Mouse (Mus musculus) forebrain, embryonic 12.5 days (tissue): ENCODE data around the gene Tap2. TPM values are rescaled to one million over a fixed set of nuclear protein-coding genes. Genes with fewer than 3 reads are reported as not detected.

Experiments used
- ATAC-seq: fragments of 200-750 bp; cut with Nextera tagmentation; 2 replicates; pipeline ENCODE4 v1.8.0; 2017; ENCODE audit warnings: moderate TSS enrichment; ENCODE audit not compliant: low FRiP score
- H3K27ac ChIP-seq: fragments of 300-500 bp; sonication (generic); 2 replicates; pipeline ENCODE4 v1.5.1; 2016; ENCODE audit warnings: mild to moderate bottlenecking
- H3K27me3 ChIP-seq: fragments of 300-500 bp; sonication (generic); 2 replicates; pipeline ENCODE4 v1.6.1; 2016; ENCODE audit warnings: mild to moderate bottlenecking
- H3K36me3 ChIP-seq: fragments of 300-500 bp; sonication (generic); replicated peaks from 2 replicates; pipeline ENCODE4 v1.6.1; 2016; ENCODE audit warnings: mild to moderate bottlenecking
- H3K4me1 ChIP-seq: fragments of 300-500 bp; sonication (generic); 2 replicates; pipeline ENCODE4 v1.6.1; 2016
- H3K4me2 ChIP-seq: fragments of 300-500 bp; sonication (generic); 2 replicates; pipeline ENCODE4 v1.6.1; 2016; ENCODE audit warnings: mild to moderate bottlenecking, moderate library complexity
- H3K4me3 ChIP-seq: fragments of 300-500 bp; sonication (generic); replicated peaks from 2 replicates; pipeline ENCODE4 v1.5.1; 2016; ENCODE audit warnings: mild to moderate bottlenecking
- H3K9ac ChIP-seq: fragments of 300-500 bp; sonication (generic); 2 replicates; pipeline ENCODE4 v1.6.1; 2016; ENCODE audit warnings: mild to moderate bottlenecking
- H3K9me3 ChIP-seq: fragments of 300-500 bp; sonication (generic); 2 replicates; pipeline ENCODE4 v1.6.1; 2016
- WGBS: fragments of 180-500 bp; shearing (Covaris S2); methylation state at CpG from one replicate; pipeline ENCODE4 v1.1.7; 2016; 5-methylcytosine and 5-hydroxymethylcytosine counted together
- polyA plus RNA-seq: library from polyadenylated mRNA; unstranded; fragments of >200 nt; fragmentation: Nextera tagmentation; extraction: Ambion mirVana; gene quantifications from 2 replicates; pipeline ENCODE4 v1.2.1, GENCODE M21; 2016

The Tap2 gene
- polyA plus RNA-seq, 1 experiment from 2014 or later = 0.47 TPM

DNA sequence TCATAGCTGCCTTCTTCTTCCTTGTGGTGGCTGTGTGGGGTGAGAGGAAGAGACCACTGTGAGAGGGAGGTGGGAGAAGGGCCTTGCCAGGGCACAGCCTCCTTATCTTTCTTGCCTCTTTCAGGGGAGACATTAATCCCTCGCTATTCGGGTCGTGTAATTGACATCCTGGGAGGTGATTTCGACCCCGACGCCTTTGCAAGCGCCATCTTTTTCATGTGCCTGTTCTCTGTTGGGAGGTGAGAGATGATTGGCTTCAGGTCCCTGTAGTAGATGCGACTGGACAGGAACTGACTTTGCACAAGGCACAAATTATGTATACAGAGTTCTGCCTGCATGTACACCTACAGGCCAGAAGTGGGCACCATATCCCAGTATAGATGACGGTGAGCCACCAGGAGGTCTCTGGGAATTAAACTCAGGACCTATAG, 2.4 kb downstream of the Tap2 start:
- no peak for ATAC-seq
- H3K4me2 ChIP-seq = no peak overlapping the region
- 15% methylated on average over 9 of the region's 9 CpGs for WGBS
- no peaks in the 10 kb centered on the region for H3K9me3 ChIP-seq
- peaks cover 5% of the 10 kb centered on the region; the same call in 1 of the 2 replicates for H3K4me1 ChIP-seq
- no peak overlapping the region for H3K27ac ChIP-seq
- H3K9ac ChIP-seq = no peak overlapping the region
- H3K4me3 ChIP-seq = no peak overlapping the region
- H3K36me3 ChIP-seq = no peaks in the 10 kb centered on the region
- peaks cover 80% of the 10 kb centered on the region for H3K27me3 ChIP-seq

DNA sequence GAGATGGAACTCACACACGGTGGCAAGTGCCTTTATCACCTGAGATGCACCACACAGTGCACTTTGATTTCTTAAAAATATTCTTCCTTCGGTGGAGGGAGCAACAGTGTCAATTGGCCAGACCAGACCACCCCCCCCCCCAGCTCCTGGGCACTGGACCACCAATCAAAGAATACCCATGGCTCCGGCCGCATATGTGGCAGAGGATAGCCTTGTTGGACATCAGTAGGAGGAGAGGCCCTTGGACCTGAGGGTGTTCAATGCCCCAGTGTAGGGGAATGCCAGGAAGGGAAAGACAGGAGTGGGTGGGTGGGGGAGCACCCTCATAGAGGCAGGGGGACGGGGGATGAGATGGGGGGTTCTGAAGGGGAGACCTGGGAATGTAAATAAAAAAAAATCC, 3.4 kb downstream of the Tap2 start:
- Histone ChIP-seq H3K9ac (no peak overlapping the region), H3K9me3 (no peaks in the 10 kb centered on the region), H3K4me3 (no peak overlapping the region), H3K4me2 (no peak overlapping the region), H3K27ac (no peak overlapping the region), H3K4me1 (peaks cover 6% of the 10 kb centered on the region; the same call in 1 of the 2 replicates), H3K27me3 (peaks cover 80% of the 10 kb centered on the region), H3K36me3 (no peaks in the 10 kb centered on the region)
- no peak for ATAC-seq
- 87% methylated on average over 5 of the region's 5 CpGs for WGBS

DNA sequence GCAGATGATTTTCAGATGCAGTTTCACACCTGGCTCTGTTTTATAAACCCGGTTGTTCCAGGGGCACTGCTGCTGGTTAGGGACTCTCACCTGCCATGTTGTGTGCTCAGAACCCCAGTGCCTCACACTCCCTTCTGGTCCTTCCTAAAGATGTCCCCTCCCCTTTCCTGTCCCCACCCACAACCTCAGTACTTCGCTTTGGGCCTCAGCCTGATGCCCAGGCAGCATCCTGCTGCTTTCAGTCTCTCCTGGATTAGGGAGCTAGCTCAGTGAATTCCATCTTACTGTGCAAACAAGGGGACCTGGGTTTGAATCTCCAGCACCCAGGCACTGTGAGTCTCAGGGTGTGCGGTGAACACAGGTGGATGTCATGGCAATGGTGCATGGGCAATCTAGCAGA, 4.1 kb downstream of the Tap2 start:
- 69% methylated on average over 3 of the region's 3 CpGs for WGBS
- Histone ChIP-seq H3K9me3 (no peaks in the 10 kb centered on the region), H3K4me3 (no peak overlapping the region), H3K9ac (no peak overlapping the region), H3K27me3 (peaks cover 85% of the 10 kb centered on the region), H3K4me2 (no peak overlapping the region), H3K36me3 (no peaks in the 10 kb centered on the region), H3K4me1 (peaks cover 7% of the 10 kb centered on the region; the same call in 1 of the 2 replicates), H3K27ac (no peak overlapping the region)
- no peak for ATAC-seq

DNA sequence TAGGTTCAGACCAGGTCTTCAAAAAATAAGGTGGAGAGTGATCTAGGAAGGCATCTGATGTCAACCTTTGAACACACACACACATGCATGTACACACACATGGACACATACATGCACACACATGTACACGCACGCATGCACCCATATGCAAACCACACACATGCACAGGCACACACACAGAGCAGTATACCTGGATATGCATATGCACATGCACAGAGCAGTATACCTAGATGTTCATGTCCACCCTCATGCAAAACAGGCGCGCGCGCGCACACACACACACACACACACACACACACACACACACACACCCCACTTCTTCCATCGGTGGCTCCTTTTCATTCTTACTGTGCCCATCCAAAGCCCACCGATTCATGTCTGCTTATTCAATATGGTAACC, 4.5 kb downstream of the Tap2 start:
- Histone ChIP-seq H3K9ac (no peak overlapping the region), H3K4me2 (no peak overlapping the region), H3K4me3 (no peak overlapping the region), H3K4me1 (peaks cover 7% of the 10 kb centered on the region; the same call in 1 of the 2 replicates), H3K27ac (no peak overlapping the region), H3K36me3 (no peaks in the 10 kb centered on the region), H3K27me3 (peaks cover 87% of the 10 kb centered on the region), H3K9me3 (no peaks in the 10 kb centered on the region)
- no peak for ATAC-seq
- WGBS = over 99% methylated on average over 9 of the region's 9 CpGs

DNA sequence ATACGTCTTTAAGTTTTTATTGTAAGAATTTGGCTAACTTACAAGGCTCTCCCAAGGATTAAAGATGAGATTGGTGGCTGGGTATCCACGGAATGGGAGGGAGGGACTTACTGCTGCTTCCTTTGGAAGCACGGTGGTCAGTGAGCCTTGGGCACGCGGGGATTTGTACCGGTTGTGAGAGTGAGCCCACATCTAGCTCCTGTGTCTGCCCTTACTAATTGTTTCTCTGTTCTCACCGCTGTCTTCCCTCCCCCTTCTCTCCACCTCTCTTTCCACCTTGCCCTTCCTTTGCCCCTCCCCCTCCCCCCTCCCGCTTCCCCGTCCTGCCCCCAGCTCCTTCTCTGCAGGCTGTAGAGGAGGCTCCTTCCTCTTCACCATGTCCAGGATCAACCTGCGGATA, 5.1 kb downstream of the Tap2 start:
- Histone ChIP-seq H3K9me3 (no peaks in the 10 kb centered on the region), H3K27ac (no peak overlapping the region), H3K4me3 (no peak overlapping the region), H3K27me3 (peaks cover 87% of the 10 kb centered on the region), H3K4me2 (no peak overlapping the region), H3K36me3 (no peaks in the 10 kb centered on the region), H3K4me1 (peaks cover 7% of the 10 kb centered on the region; the same call in 1 of the 2 replicates), H3K9ac (no peak overlapping the region)
- WGBS = 24% methylated on average over 10 of the region's 10 CpGs
- no peak for ATAC-seq

DNA sequence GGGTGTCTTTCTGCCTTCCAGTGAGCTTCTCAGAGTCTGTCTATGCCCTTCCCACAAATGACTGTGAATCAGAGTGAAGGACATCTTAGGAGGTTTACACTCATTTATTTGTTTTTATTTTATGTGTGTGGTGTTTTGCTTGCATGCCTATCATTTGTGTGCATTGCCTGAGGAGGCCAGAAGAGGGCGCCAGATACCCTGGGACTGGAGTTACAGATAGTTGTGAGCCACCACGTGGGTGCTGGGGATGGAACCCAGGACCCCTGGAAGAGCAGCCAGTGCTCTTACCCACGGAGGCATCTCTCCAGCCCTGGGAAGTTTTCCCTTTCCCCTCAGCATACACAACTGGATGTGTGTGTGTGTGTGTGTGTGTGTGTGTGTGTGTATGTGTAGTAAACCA, 6.4 kb downstream of the Tap2 start:
- WGBS = 39% methylated on average over 3 of the region's 3 CpGs
- no peak overlapping the region for H3K9ac ChIP-seq
- no peaks in the 10 kb centered on the region for H3K9me3 ChIP-seq
- H3K4me3 ChIP-seq = no peak overlapping the region
- H3K27ac ChIP-seq = no peak overlapping the region
- H3K4me2 ChIP-seq = no peak overlapping the region
- no peaks in the 10 kb centered on the region for H3K36me3 ChIP-seq
- peaks cover 92% of the 10 kb centered on the region for H3K27me3 ChIP-seq
- peaks cover 6% of the 10 kb centered on the region; the same call in 1 of the 2 replicates for H3K4me1 ChIP-seq
- ATAC-seq = no peak

DNA sequence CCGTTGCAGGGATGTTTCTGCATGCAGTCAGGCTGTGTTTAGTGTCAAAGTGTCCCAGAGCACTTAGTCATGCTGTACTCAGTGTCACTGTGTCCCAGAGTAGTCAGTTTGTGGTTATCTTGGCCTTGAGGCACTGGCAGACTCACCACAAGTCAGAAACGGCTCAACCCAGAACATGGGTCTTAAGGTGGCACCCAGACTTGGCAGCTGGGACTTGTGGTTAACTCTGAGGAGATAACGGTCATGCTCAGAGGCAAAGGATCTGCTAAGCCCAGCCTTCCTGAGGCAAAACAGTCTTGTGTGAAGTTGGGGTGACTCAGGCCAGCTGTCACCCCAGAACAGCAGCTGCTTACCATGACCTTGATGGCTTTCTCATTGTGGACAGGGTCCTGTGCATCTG, 7.3 kb downstream of the Tap2 start:
- 73% methylated on average over 3 of the region's 3 CpGs for WGBS
- Histone ChIP-seq H3K27ac (no peak overlapping the region), H3K9me3 (no peaks in the 10 kb centered on the region), H3K4me1 (0 out of 2 replicates have a peak, but pooled peaks cover 3% of the 10 kb centered on the region), H3K4me2 (no peak overlapping the region), H3K4me3 (no peak overlapping the region), H3K27me3 (peaks cover 92% of the 10 kb centered on the region), H3K9ac (no peak overlapping the region), H3K36me3 (no peaks in the 10 kb centered on the region)
- no peak for ATAC-seq

DNA sequence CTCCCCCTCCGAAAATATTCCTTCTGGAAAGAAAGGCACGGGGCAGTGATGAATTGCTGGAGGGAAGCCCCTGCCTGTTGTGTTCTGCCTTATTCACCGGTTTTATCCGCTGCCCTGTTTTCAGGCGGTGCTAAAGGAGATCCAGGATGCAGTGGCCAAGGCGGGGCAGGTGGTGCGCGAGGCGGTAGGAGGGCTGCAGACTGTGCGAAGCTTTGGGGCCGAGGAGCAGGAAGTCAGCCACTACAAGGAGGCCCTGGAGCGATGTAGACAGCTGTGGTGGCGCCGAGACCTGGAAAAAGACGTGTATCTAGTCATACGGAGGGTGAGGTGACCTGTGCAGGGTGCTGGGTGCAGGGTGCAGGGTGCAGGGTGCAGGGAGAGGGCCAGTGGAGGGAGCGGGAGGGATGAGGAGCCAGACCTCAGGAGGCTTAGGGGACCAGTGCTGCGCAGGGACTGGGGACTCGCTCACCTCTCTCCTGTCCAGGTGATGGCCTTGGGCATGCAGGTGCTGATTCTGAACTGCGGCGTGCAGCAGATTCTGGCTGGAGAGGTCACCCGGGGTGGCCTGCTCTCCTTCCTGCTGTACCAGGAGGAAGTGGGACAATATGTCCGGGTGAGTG, 8.5 kb downstream of the Tap2 start:
- Histone ChIP-seq H3K27me3 (peaks cover 83% of the 10 kb centered on the region), H3K27ac (no peak overlapping the region), H3K4me1 (0 out of 2 replicates have a peak, but pooled peaks cover 3% of the 10 kb centered on the region), H3K9ac (no peak overlapping the region), H3K4me3 (no peak overlapping the region), H3K9me3 (no peaks in the 10 kb centered on the region), H3K36me3 (no peaks in the 10 kb centered on the region), H3K4me2 (no peak overlapping the region)
- 18% methylated on average over 23 of the region's 23 CpGs for WGBS
- no peak for ATAC-seq

DNA sequence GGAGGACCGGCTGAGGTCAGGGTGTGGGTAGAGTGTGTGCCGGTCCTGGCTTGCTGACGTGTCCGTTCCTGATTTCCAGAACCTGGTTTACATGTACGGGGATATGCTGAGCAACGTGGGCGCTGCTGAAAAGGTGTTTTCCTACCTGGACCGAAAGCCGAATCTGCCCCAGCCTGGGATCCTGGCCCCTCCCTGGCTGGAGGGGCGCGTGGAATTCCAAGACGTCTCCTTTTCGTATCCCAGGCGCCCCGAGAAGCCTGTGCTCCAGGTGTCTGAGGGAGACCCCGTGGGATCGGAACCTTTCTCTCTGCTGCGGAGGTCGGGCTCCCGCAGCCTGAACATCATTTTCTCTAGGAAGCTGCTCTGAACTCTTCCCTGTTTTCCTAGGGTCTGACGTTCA, 10.6 kb downstream of the Tap2 start:
- Histone ChIP-seq H3K9ac (no peak overlapping the region), H3K9me3 (no peaks in the 10 kb centered on the region), H3K27me3 (peaks cover 69% of the 10 kb centered on the region), H3K4me1 (0 out of 2 replicates have a peak, but pooled peaks cover 3% of the 10 kb centered on the region), H3K27ac (no peak overlapping the region), H3K36me3 (no peaks in the 10 kb centered on the region), H3K4me2 (no peak overlapping the region), H3K4me3 (no peak overlapping the region)
- no peak for ATAC-seq
- 39% methylated on average over 21 of the region's 21 CpGs for WGBS

DNA sequence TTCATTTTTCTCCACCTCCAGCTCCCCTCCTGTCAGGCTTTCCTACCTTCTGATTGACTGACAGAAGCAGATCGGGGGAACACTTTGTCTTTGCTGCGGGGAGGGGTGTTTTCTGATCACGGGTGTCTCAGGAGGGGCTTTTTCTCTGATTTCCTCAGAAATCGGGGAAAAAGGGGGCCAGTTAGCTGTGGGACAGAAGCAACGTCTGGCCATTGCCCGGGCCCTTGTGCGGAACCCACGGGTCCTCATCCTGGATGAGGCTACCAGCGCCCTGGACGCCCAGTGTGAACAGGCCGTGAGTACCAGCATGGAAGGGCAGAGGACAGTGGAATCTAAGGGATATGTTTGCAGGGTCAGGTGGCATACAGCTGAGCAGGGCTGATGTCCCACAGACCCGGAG, 11.8 kb downstream of the Tap2 start:
- Histone ChIP-seq H3K4me1 (0 out of 2 replicates have a peak, but pooled peaks cover 3% of the 10 kb centered on the region), H3K27ac (no peak overlapping the region), H3K4me2 (no peak overlapping the region), H3K36me3 (no peaks in the 10 kb centered on the region), H3K27me3 (peaks cover 58% of the 10 kb centered on the region), H3K9ac (no peak overlapping the region), H3K4me3 (no peak overlapping the region), H3K9me3 (no peaks in the 10 kb centered on the region)
- ATAC-seq = no peak
- 84% methylated on average over 12 of the region's 12 CpGs for WGBS

DNA sequence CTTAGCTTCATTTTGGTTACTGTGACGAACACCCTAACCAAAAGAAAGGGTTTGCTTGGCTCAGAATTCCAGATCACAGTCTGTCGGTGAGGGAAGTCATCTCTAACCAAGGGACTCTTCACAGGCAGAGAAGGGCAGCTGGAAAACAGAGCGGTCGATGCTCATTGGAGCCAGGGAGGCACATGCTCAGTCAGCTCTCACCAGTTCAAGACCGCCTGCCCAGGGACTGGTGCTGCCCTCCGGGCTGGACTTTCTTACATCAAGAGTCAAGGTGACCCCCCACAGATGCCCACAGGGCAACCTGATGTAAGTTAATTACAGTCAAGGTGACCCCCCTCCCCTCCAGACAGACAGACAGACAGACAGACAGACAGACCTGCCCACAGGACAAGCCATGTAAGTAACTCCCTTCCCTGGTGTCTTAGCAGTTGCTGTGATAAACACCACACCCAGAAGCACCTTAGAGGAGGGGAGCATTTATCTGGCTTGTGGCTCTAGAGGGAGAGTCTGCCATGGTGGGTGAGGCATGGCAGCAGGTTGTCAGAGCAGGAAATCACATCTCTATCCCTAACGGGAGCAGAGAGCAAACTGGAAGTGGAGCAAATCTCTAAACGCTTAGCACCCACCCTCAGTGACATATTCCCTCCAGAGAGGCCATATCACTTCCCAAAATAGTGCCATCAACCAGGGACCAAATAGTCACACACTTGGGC, 14.0 kb downstream of the Tap2 start:
- no peaks in the 10 kb centered on the region for H3K36me3 ChIP-seq
- ATAC-seq = no peak
- WGBS = 85% methylated on average over 8 of the region's 8 CpGs

DNA sequence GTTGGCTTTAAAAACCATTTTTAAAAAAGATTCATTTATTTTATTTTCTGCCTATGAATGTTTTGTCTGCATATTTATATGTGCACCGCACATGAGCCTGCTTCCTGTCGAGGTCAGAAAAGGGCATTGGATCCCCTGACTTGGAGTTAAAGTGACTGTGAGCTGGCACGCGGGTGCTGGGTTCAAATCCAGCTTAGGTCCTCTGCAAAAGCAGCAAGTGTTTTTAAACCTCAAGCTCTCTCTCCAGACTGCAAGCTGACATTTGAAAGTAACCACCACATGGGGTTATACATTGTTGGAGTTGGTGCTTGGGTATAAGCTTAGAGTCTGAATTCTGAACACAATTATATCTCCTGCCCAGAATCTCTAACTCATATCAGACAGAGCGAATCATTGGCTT, 14.7 kb downstream of the Tap2 start:
- H3K27ac ChIP-seq = no peak overlapping the region
- H3K9me3 ChIP-seq = no peaks in the 10 kb centered on the region
- ATAC-seq = no peak
- peaks cover 29% of the 10 kb centered on the region for H3K27me3 ChIP-seq
- no peak overlapping the region for H3K4me2 ChIP-seq
- H3K4me1 ChIP-seq = no peaks in the 10 kb centered on the region
- H3K4me3 ChIP-seq = no peak overlapping the region
- H3K9ac ChIP-seq = no peak overlapping the region
- 90% methylated on average over 5 of the region's 5 CpGs for WGBS
- H3K36me3 ChIP-seq = no peaks in the 10 kb centered on the region

More for the DNA sequence above, 14.0 kb downstream of the Tap2 start:
- Histone ChIP-seq H3K4me1 (no peaks in the 10 kb centered on the region), H3K27ac (no peak overlapping the region), H3K9ac (no peak overlapping the region), H3K27me3 (peaks cover 36% of the 10 kb centered on the region), H3K4me3 (no peak overlapping the region), H3K9me3 (no peaks in the 10 kb centered on the region), H3K4me2 (no peak overlapping the region)

DNA sequence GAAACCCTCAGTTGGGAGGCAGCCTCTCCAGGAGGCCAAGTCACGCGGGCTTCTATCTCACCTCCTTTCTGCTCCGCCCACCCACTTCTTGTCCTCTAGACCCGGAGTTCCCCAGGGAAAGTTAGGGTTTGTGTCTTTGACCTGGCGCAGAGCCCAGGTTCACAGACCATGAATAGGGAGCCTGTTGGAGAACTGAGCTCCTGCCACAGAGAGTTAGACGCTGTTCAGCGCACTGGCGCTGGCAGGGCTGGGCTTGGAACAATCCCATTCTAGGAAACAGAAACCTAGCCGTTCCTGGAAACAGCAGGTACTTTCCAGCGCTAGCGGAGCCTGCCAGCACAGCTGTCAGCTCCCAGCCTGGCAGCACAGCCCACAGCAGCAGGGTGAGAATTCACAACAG, 15.3 kb downstream of the Tap2 start:
- H3K4me1 ChIP-seq = no peaks in the 10 kb centered on the region
- no peaks in the 10 kb centered on the region for H3K9me3 ChIP-seq
- no peak for ATAC-seq
- no peaks in the 10 kb centered on the region for H3K36me3 ChIP-seq
- no peak overlapping the region for H3K27ac ChIP-seq
- H3K9ac ChIP-seq = no peak overlapping the region
- WGBS = 84% methylated on average over 11 of the region's 11 CpGs
- no peak overlapping the region for H3K4me2 ChIP-seq
- H3K27me3 ChIP-seq = peaks cover 23% of the 10 kb centered on the region
- H3K4me3 ChIP-seq = no peak overlapping the region
